Mouse (Mus musculus) erythroid progenitor cell, adult 5-6 weeks (primary cell): ENCODE data around the gene Fkbp2. TPM values are rescaled to one million over a fixed set of nuclear protein-coding genes. Genes with fewer than 3 reads are reported as not detected.
"Not testable (repeated sequence)": the region's sequence is repeated elsewhere in the genome, so short reads cannot be mapped to it uniquely, and the experiment has no call there.

Source experiments
- ATAC-seq: replicated peaks from 2 replicates; pipeline ENCODE4 v1.8.0; 2016; ENCODE audit warnings: moderate number of reproducible peaks, mild to moderate bottlenecking, moderate TSS enrichment, inconsistent platforms; ENCODE audit not compliant: poor library complexity, low FRiP score, severe bottlenecking
- total RNA-seq, 2 experiments: library from RNA; stranded (forward) in 1 of 2; stranded (reverse) in 1 of 2; fragments of 150-400 nt in 1 of 2; fragments of 186-747, 209-891 nt in 1 of 2; gene quantifications; 2 replicates each; pipeline versions ENCODE4 v1.2.3 to v1.2.4; 2015 to 2017; ENCODE audit warnings: low replicate concordance in 2 of 2

Gene Fkbp2
- total RNA-seq, 2 experiments from 2014 or later, result 31.0 to 38.1 TPM

GRCm38 (mm10) chr19:6992011-6992858 lies 11.9 kb upstream of the Fkbp2 start, which contains the start of gene Dnajc4:
Dnajc4 (minus strand) TSS chr19:6992572.
- ATAC-seq, result peak; percentile 91

DNA sequence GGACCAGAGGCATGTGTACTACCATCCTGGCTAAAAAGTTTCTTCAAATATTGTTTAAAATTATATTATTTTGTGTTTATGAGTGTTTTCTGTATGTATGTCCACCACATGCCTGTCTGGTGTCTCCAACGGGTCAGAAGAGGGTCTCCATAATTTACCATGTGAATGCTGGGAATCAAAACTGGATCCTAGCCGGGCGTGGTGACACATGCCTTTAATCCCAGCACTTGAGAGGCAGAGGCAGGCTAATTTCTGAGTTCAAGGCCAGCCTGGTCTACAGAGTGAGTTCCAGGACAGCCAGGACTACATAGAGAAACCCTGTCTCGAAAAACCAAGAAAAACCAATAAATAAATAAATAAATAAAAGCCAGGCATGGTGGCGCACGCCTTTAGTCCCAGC lies 10.9 kb upstream of the Fkbp2 start:
- ATAC-seq, result not testable (repeated sequence)

DNA sequence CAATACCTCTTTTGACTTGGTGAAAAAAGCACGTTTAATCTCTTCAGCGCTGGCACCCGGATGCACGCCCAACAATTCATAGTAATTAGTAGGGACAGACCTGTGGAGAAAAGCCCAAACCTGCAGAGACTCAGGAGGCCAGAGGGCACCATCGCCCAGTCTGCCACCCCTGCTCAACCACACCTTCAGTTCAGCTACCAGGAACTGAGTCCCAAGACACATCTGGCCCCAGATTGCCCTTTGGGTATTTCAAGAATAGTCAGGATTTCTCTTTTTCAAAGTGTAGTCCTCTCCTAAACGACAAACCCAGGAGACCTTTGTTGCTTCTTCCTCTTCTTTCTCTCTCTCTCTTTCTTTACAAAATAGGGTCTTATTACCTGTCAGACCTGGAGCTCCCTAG lies 10.4 kb upstream of the Fkbp2 start:
- no peak for ATAC-seq

GRCm38 (mm10) chr19:6989251-6989650 lies 8.9 kb upstream of the Fkbp2 start:
- ATAC-seq, result no peak

DNA sequence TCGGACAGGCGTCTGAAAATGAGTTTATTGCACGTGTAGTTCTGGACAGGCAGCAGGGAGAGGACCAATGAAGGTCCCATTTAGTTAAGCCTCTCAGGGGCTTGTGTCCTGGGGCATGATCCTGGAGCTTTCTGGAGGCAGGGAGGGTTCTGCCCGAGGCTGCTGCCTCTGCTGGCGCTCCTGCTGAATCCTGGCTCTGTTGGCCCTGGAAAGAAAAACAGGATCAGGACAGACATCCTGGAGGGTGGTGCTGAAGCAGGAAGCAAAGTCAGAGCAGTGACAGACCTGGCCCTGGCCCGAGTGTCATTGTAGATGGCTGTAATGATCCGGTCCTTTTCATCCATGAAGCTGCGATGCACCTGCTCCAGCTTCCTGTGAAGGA lies 7.6 kb upstream of the Fkbp2 start:
- ATAC-seq, result no peak

GRCm38 (mm10) chr19:6987061-6987903 lies 7.0 kb upstream of the Fkbp2 start, which contains the start of gene Vegfb:
Vegfb (minus strand) TSS chr19:6987651.
- peak; percentile 46; the same call in 1 of the 2 replicates for ATAC-seq

DNA sequence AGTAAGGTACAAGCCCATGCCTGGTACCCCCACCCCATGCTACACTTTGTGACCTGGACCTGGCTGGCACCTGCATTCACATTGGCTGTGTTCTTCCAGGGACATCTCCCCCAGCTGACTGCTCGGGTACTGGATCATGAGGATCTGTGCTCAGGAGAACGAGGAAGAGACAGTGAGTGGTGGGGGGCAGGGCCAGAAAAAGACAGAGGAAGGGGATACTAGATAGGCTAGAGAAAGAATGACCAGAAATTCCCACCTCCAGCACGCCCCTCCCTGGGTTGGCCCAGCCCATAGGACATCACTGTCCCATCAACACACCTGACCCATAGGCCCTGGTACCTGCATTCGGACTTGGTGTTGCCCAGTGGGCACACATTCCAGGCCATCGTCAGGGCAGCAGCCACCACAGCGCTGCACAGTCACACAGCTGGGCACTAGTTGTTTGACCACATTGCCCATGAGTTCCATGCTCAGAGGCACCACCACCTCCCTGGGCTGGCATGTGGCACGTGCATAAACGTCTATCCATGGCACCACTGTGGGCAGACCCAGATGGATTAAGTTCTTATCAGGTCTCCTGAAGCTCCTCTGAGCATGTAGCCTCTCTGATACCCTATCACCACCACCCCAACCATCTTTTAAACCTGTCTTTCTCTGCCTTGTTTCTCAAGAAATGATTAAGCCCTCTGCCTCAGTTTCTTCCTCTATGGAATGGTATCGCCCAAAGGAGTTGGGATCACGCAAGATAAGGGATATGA lies 5.8 kb upstream of the Fkbp2 start:
- ATAC-seq, result 0 out of 2 replicates have a peak, but pooled peaks have one; percentile 37

DNA sequence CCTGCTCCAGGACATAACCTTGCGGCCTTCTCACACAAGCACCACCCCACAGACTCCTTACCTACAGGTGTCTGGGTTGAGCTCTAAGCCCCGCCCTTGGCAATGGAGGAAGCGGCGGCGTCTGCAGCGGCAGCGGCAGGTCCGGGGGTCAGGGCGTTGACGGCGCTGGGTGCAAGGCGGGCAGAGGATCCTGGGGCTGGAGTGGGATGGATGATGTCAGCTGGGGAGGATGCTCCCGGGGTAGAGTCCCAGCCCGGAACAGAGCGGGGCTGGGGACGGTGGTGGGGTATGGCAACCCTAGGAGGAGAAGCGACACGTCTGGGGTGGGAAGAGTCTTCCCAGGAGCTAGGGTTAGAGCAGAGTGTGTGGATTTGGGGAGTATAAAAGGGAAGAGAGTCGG lies 5.0 kb upstream of the Fkbp2 start:
- no peak for ATAC-seq

- no peak for ATAC-seq
Measured at GRCm38 (mm10) chr19:6983621-6984020, 3.3 kb upstream of the Fkbp2 start.

- ATAC-seq, result no peak
Measured at GRCm38 (mm10) chr19:6981465-6981864, 1.2 kb upstream of the Fkbp2 start.

DNA sequence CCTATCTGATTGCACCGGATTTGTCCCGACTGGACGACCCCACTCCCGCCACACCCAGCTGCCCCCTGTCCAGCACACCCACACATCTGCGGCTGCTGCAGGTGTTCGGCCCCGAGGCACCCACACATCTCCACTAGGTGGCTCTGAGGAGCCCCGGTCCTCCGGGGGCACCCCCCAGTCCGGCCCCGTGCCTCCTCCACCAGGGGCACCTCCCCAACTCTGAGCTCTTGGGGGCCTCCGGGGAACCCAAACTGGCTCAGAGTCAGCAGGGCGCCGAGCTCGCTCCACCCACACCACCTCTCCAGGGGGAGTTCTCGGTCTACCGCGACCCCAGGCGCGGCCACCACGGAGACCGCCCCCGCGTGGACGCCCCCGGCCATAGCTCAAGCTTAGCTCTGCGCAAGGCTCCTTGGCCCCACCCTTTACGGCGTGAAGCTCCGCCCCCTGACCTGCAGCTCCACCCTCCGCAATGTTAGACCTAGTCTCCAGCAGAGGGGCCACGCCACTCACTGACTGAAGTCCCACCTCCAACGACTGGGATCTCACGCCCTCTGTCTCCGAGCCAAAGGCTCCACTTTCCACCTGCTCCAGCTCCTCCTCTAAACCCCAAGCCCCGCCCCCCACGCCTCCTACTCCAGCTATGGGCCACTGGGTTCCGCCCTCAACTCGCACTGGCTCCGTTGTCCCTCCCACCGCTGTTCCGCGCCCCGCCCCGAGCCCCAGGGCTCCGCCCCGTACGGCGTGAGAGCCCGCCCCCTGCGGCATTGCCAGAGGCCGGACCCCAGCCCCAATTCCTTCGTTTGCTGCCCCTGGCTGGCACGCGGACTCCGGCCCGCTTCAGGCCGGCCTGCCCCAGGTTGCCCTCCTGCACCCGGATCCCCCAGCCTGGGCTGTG lies 568 bp downstream of the Fkbp2 start:
- ATAC-seq, result peak; percentile 85

DNA sequence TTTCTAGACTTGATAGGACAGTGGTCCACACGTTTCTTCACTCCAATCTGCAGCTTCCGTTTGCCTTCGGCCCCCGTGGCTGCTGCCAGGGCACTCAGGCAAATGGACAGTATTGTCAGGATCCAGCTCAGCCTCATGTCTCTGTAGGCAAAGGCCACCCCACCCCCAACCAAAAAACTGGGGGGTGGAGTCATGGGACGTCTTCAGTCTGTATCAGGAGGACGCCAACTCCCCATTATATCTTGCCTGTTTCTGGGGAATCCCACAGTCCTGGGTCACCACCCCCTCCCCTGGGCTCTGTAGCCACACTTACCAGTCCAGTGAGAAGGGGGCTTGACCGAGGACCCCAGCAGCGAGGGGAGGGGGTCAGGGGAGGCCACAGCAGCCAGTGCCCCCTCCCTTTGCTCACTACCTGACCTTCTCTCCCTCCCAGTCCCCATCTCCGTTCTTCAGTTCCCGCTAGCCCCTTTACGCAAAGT lies 1.3 kb downstream of the Fkbp2 start:
- ATAC-seq, result no peak

GRCm38 (mm10) chr19:6978639-6978974 lies 1.7 kb downstream of the Fkbp2 start:
- ATAC-seq, result no peak

- ATAC-seq, result no peak
Measured at GRCm38 (mm10) chr19:6977759-6978638, 2.3 kb downstream of the Fkbp2 start.

DNA sequence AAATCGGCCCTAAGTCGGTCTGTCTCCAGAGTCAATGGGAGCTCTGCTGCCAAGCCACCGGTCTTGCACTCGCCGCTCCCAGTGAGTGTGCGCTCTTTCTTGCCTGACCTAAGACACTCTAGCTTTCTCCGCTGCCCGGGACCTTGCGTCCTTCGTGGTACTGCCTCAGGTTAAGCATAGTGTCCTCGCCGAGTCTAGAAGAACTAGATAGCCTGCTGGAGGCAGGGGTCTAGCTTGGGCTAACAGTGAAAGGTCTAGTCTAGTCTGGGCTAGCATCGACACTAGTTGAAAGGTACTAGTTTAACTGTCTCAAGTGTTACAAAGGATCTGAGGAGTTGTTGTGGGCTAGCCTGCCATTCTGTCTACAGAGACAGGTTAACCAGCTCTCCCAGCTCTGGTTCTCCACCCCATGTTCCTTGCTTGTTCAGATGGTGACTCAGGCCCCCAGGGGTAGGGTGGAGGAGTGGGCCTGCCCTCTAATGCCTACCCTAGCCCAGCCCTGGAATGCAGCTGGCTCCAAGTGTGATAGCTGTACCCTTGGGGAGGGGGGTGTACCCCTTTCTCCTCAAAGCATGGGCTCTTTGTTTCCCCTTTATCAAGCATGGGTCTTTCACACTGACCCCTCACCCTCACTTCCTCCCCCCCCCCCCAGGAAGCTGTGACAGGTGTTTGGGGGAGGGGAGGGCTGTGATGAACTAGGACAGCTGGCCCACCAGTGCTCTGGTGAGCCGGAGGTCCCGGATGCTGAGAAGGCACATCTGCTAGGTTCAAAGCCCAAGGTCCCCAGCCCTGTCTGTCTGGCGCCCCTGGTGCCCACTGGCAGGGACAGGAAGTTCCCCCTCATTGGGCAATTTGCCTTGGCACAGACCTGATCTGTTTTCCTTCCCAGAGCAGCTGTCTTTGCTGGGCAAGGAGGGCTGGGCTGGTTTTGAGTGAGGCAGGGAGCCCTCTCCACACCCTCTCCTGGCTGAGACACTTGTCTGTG lies 4.5 kb downstream of the Fkbp2 start, which contains the start of gene Plcb3:
TSS of gene Plcb3 (minus strand) at position 934 of the 985 bp plus-strand sequence.
- no peak for ATAC-seq

GRCm38 (mm10) chr19:6974211-6975205 lies 5.8 kb downstream of the Fkbp2 start, which contains the start of gene Ppp1r14b:
Ppp1r14b (plus strand) TSS chr19:6974968.
- peak; percentile 69 for ATAC-seq
